Mouse (Mus musculus): ENCODE measurements around the gene Wdr66. TPM values are rescaled to one million over a fixed set of nuclear protein-coding genes. Genes with fewer than 3 reads are reported as not detected.

Gene Wdr66
- polyA plus RNA-seq, 1 experiment, result not detected

- H3K36me3 ChIP-seq (ENCODE audit: control insufficient read depth, insufficient read depth, low read length, poor library complexity, severe bottlenecking), result no peaks in the 10 kb centered on the region
- no peak overlapping the region for H3K9ac ChIP-seq (ENCODE audit: low read depth, poor library complexity, severe bottlenecking)
- no peaks in the 10 kb centered on the region for H3K9me3 ChIP-seq (replicated peaks; ENCODE audit: control insufficient read depth, insufficient read depth, low read length, poor library complexity, severe bottlenecking)
- H3K27ac ChIP-seq (ENCODE audit: insufficient read depth, low read length), result no peak overlapping the region
- TF ChIP-seq CTCF (IDR thresholded peaks at IDR 0.05; ENCODE audit: low read depth, low read length) (no peak), POLR2A (IDR thresholded peaks at IDR 0.05; ENCODE audit: insufficient read depth, low read length) (no peak), EP300 (IDR thresholded peaks at IDR 0.05; ENCODE audit: insufficient read depth, low read depth, low read length) (no peak)
- no peaks in the 10 kb centered on the region for H3K27me3 ChIP-seq (ENCODE audit: control insufficient read depth, insufficient read depth, low read length, poor library complexity, severe bottlenecking)
- no peak overlapping the region for H3K4me3 ChIP-seq (ENCODE audit: low read depth, low read length)
- no peaks in the 10 kb centered on the region for H3K4me1 ChIP-seq (ENCODE audit: control insufficient read depth, insufficient read depth, low read length)
Observed at GRCm38 (mm10) chr5:123315219-123315866, 63.4 kb downstream of the Wdr66 start.

DNA sequence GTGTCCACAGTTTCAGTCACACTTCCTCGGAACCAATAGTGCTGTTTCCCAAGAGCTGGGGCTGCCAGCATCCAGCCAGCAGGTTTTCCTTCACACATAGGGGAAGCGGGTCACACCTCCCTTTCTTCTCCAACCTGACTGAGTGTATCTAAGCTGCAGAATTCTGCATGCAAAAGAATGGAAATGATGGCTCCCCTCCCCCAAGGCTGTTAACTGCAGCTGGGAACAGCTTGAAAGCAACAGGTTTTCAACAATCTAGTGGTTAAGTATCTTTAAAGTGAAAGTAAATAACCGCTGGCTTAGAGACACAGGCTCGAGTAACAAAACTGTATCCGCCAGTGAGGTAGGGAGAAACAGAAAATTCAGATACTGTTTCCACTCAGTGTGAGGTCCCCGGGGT lies 66.1 kb downstream of the Wdr66 start:
- TF ChIP-seq CTCF (IDR thresholded peaks at IDR 0.05; ENCODE audit: low read depth, low read length) (no peak), EP300 (IDR thresholded peaks at IDR 0.05; ENCODE audit: insufficient read depth, low read depth, low read length) (no peak), POLR2A (IDR thresholded peaks at IDR 0.05; ENCODE audit: insufficient read depth, low read length) (no peak)
- Histone ChIP-seq H3K36me3 (ENCODE audit: control insufficient read depth, insufficient read depth, low read length, poor library complexity, severe bottlenecking) (no peaks in the 10 kb centered on the region), H3K27me3 (ENCODE audit: control insufficient read depth, insufficient read depth, low read length, poor library complexity, severe bottlenecking) (no peaks in the 10 kb centered on the region), H3K27ac (ENCODE audit: insufficient read depth, low read length) (no peak overlapping the region), H3K4me1 (ENCODE audit: control insufficient read depth, insufficient read depth, low read length) (no peaks in the 10 kb centered on the region), H3K9me3 (replicated peaks; ENCODE audit: control insufficient read depth, insufficient read depth, low read length, poor library complexity, severe bottlenecking) (no peaks in the 10 kb centered on the region), H3K4me3 (ENCODE audit: low read depth, low read length) (no peak overlapping the region), H3K9ac (ENCODE audit: low read depth, poor library complexity, severe bottlenecking) (no peak overlapping the region)

DNA sequence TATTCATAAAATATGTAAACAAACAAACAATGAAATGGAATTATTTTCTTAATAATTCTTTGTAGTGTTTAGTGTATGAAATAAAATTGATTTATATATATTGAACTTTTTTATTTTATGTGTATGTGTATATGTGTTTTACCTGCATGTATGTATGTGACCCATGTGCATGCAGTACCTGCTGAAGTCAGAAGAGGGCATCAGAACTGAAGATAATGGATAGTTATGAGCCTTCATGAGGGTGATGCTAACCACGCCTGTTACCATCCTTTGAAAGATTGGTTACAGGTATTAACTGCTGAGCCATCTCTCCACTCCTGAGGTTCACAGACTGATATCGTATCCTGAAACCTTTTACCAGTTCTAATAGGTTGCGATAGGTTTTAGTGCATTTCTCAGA lies 68.2 kb downstream of the Wdr66 start:
- Histone ChIP-seq H3K9me3 (replicated peaks; ENCODE audit: control insufficient read depth, insufficient read depth, low read length, poor library complexity, severe bottlenecking) (no peaks in the 10 kb centered on the region), H3K9ac (ENCODE audit: low read depth, poor library complexity, severe bottlenecking) (no peak overlapping the region), H3K36me3 (ENCODE audit: control insufficient read depth, insufficient read depth, low read length, poor library complexity, severe bottlenecking) (no peaks in the 10 kb centered on the region), H3K27me3 (ENCODE audit: control insufficient read depth, insufficient read depth, low read length, poor library complexity, severe bottlenecking) (no peaks in the 10 kb centered on the region), H3K27ac (ENCODE audit: insufficient read depth, low read length) (no peak overlapping the region), H3K4me3 (ENCODE audit: low read depth, low read length) (no peak overlapping the region), H3K4me1 (ENCODE audit: control insufficient read depth, insufficient read depth, low read length) (no peaks in the 10 kb centered on the region)
- TF ChIP-seq EP300 (IDR thresholded peaks at IDR 0.05; ENCODE audit: insufficient read depth, low read depth, low read length) (no peak), CTCF (IDR thresholded peaks at IDR 0.05; ENCODE audit: low read depth, low read length) (no peak), POLR2A (IDR thresholded peaks at IDR 0.05; ENCODE audit: insufficient read depth, low read length) (no peak)

GRCm38 (mm10) chr5:123324242-123324641 lies 72.3 kb downstream of the Wdr66 start:
- no peak overlapping the region for H3K9ac ChIP-seq (ENCODE audit: low read depth, poor library complexity, severe bottlenecking)
- H3K4me1 ChIP-seq (ENCODE audit: control insufficient read depth, insufficient read depth, low read length), result no peaks in the 10 kb centered on the region
- H3K9me3 ChIP-seq (replicated peaks; ENCODE audit: control insufficient read depth, insufficient read depth, low read length, poor library complexity, severe bottlenecking), result no peaks in the 10 kb centered on the region
- no peaks in the 10 kb centered on the region for H3K36me3 ChIP-seq (ENCODE audit: control insufficient read depth, insufficient read depth, low read length, poor library complexity, severe bottlenecking)
- no peaks in the 10 kb centered on the region for H3K27me3 ChIP-seq (ENCODE audit: control insufficient read depth, insufficient read depth, low read length, poor library complexity, severe bottlenecking)
- no peak overlapping the region for H3K27ac ChIP-seq (ENCODE audit: insufficient read depth, low read length)
- H3K4me3 ChIP-seq (ENCODE audit: low read depth, low read length), result no peak overlapping the region
- TF ChIP-seq EP300 (IDR thresholded peaks at IDR 0.05; ENCODE audit: insufficient read depth, low read depth, low read length) (0 out of 2 replicates have a peak, but pooled peaks have one; percentile 55), POLR2A (IDR thresholded peaks at IDR 0.05; ENCODE audit: insufficient read depth, low read length) (no peak)

DNA sequence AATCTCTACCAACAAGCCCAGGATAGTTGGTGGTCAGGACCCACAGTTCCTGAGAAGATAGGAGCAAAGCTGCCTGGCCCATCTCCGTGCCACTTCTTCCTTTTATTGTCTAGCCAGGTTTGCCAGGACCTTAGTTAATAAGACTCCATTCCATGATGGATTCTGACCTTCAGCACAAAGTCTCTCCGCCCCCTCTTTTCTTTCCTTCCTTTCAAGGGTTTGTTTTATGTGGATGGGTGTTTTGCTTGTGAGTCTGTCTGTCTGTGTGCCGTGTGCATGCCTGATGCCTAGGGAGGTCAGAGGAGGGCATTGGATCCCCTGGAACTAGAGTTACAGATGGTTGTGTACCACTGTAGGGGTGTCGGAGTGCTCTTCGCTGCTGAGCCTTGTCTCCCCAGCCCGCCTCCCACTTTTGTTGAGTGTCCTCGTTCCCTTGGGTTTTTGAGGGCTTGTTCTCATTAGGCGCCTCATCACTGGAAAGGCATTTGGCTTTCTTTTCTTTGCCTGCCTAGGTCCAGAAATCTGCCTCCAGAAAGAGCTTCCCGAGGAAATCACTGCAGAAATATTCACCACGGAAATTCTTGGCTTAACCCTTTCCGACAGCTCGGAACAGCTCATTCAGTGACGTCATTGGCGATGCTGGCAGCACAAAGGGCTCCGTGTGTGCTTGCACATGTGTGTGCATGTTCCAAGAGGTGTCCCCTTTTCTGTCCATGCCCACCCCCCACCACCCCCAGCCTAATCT lies 74.3 kb downstream of the Wdr66 start:
- no peak overlapping the region for H3K9ac ChIP-seq (ENCODE audit: low read depth, poor library complexity, severe bottlenecking)
- no peaks in the 10 kb centered on the region for H3K4me1 ChIP-seq (ENCODE audit: control insufficient read depth, insufficient read depth, low read length)
- no peak overlapping the region for H3K4me3 ChIP-seq (ENCODE audit: low read depth, low read length)
- no peak overlapping the region for H3K27ac ChIP-seq (ENCODE audit: insufficient read depth, low read length)
- no peaks in the 10 kb centered on the region for H3K9me3 ChIP-seq (replicated peaks; ENCODE audit: control insufficient read depth, insufficient read depth, low read length, poor library complexity, severe bottlenecking)
- H3K36me3 ChIP-seq (ENCODE audit: control insufficient read depth, insufficient read depth, low read length, poor library complexity, severe bottlenecking), result no peaks in the 10 kb centered on the region
- H3K27me3 ChIP-seq (ENCODE audit: control insufficient read depth, insufficient read depth, low read length, poor library complexity, severe bottlenecking), result no peaks in the 10 kb centered on the region
- no peak for TF ChIP-seq POLR2A (IDR thresholded peaks at IDR 0.05; ENCODE audit: insufficient read depth, low read length)
- TF ChIP-seq CTCF (IDR thresholded peaks at IDR 0.05; ENCODE audit: low read depth, low read length), result no peak
- no peak for TF ChIP-seq EP300 (IDR thresholded peaks at IDR 0.05; ENCODE audit: insufficient read depth, low read depth, low read length)

- Histone ChIP-seq H3K36me3 (ENCODE audit: control insufficient read depth, insufficient read depth, low read length, poor library complexity, severe bottlenecking) (no peaks in the 10 kb centered on the region), H3K9me3 (replicated peaks; ENCODE audit: control insufficient read depth, insufficient read depth, low read length, poor library complexity, severe bottlenecking) (no peaks in the 10 kb centered on the region), H3K4me3 (ENCODE audit: low read depth, low read length) (no peak overlapping the region), H3K9ac (ENCODE audit: low read depth, poor library complexity, severe bottlenecking) (no peak overlapping the region), H3K27ac (ENCODE audit: insufficient read depth, low read length) (no peak overlapping the region), H3K27me3 (ENCODE audit: control insufficient read depth, insufficient read depth, low read length, poor library complexity, severe bottlenecking) (no peaks in the 10 kb centered on the region), H3K4me1 (ENCODE audit: control insufficient read depth, insufficient read depth, low read length) (no peaks in the 10 kb centered on the region)
- no peak for TF ChIP-seq CTCF (IDR thresholded peaks at IDR 0.05; ENCODE audit: low read depth, low read length)
- no peak for TF ChIP-seq EP300 (IDR thresholded peaks at IDR 0.05; ENCODE audit: insufficient read depth, low read depth, low read length)
- no peak for TF ChIP-seq POLR2A (IDR thresholded peaks at IDR 0.05; ENCODE audit: insufficient read depth, low read length)
Observed at GRCm38 (mm10) chr5:123326751-123327148, 74.8 kb downstream of the Wdr66 start.
